Mouse (Mus musculus) stomach, embryonic 16.5 days (tissue): ENCODE measurements around the gene Ncoa3. TPM values are rescaled to one million over a fixed set of nuclear protein-coding genes. Genes with fewer than 3 reads are reported as not detected.

Experiments used
- ATAC-seq: fragments of 200-750 bp; cut with Nextera tagmentation; 2 replicates; pipeline ENCODE4 v1.8.0; 2017; ENCODE audit warnings: moderate number of reproducible peaks, moderate TSS enrichment; ENCODE audit not compliant: insufficient read depth, low FRiP score
- H3K27ac ChIP-seq: fragments of 300-500 bp; sonication (generic); 2 replicates; pipeline ENCODE4 v1.5.1; 2014; ENCODE audit warnings: low read length
- H3K27me3 ChIP-seq: fragments of 300-500 bp; sonication (generic); 2 replicates; pipeline ENCODE4 v1.6.1; 2014; ENCODE audit warnings: low read length, control low read depth, mixed read lengths; ENCODE audit not compliant: control insufficient read depth, insufficient read depth
- H3K36me3 ChIP-seq: fragments of 300-500 bp; sonication (generic); 2 replicates; pipeline ENCODE4 v1.6.1; 2014; ENCODE audit warnings: low read length; ENCODE audit not compliant: control insufficient read depth, insufficient read depth
- H3K4me1 ChIP-seq: fragments of 300-500 bp; sonication (generic); 2 replicates; pipeline ENCODE4 v1.6.1; 2014; ENCODE audit warnings: low read length, control low read depth, mixed read lengths; ENCODE audit not compliant: control insufficient read depth, insufficient read depth
- H3K4me2 ChIP-seq: fragments of 300-500 bp; sonication (generic); 2 replicates; pipeline ENCODE4 v1.6.1; 2014; ENCODE audit warnings: low read depth, low read length, mixed read lengths
- H3K4me3 ChIP-seq: fragments of 300-500 bp; sonication (generic); replicated peaks from 2 replicates; pipeline ENCODE4 v1.5.1; 2014; ENCODE audit warnings: mild to moderate bottlenecking, low read length
- H3K9ac ChIP-seq: fragments of 300-500 bp; sonication (generic); 2 replicates; pipeline ENCODE4 v1.6.1; 2014; ENCODE audit warnings: low read length
- H3K9me3 ChIP-seq: fragments of 300-500 bp; sonication (generic); replicated peaks from 2 replicates; pipeline ENCODE4 v1.6.1; 2016; ENCODE audit warnings: low read length, control low read depth; ENCODE audit not compliant: control insufficient read depth
- WGBS: fragments of 180-500 bp; shearing (Covaris S2); extraction: QIAGEN DNeasy Blood & Tissue Kit; methylation state at CpG from one replicate; pipeline ENCODE4 v1.1.7; 2014; 5-methylcytosine and 5-hydroxymethylcytosine counted together
- polyA plus RNA-seq: library from polyadenylated mRNA; unstranded; fragments of >200 nt; fragmentation: Nextera tagmentation; extraction: Ambion mirVana; gene quantifications from 2 replicates; pipeline ENCODE4 v1.2.1, GENCODE M21; 2015

Ncoa3 gene
- polyA plus RNA-seq, 1 experiment from 2014 or later, result 15.7 TPM

GRCm38 (mm10) chr2:166122781-166123180 lies 130.3 kb downstream of the Ncoa3 start:
- Histone ChIP-seq H3K27me3 (no peaks in the 10 kb centered on the region), H3K36me3 (no peaks in the 10 kb centered on the region), H3K9me3 (no peaks in the 10 kb centered on the region), H3K27ac (no peak overlapping the region), H3K4me1 (peaks cover 5% of the 10 kb centered on the region; the same call in 1 of the 2 replicates), H3K9ac (no peak overlapping the region), H3K4me3 (no peak overlapping the region), H3K4me2 (no peak overlapping the region)
- no peak for ATAC-seq
- 64% methylated on average over 6 of the region's 6 CpGs for WGBS

Other genes starting within 250 kb of the Ncoa3 start
- gene Zmynd8, start 93.6 kb upstream of the Ncoa3 start, polyA plus RNA-seq, result 45.1 and 45.3 TPM in 2 replicates
- 119 and 124 TPM in 2 replicates for gene Sulf2, start 163.0 kb downstream of the Ncoa3 start, polyA plus RNA-seq